Mouse (Mus musculus) B cell, adult 2 months (primary cell): ENCODE results near the gene Pde4c.

ENCODE experiments used
- DNase-seq, 2 experiments: peaks; one replicate each; pipeline ENCODE4 v3.0.0; 2022

Pde4c gene

GRCm38 (mm10) chr8:70725792-70726447, 2.4 kb downstream of the Pde4c start:
- no peak for DNase-seq

DNA sequence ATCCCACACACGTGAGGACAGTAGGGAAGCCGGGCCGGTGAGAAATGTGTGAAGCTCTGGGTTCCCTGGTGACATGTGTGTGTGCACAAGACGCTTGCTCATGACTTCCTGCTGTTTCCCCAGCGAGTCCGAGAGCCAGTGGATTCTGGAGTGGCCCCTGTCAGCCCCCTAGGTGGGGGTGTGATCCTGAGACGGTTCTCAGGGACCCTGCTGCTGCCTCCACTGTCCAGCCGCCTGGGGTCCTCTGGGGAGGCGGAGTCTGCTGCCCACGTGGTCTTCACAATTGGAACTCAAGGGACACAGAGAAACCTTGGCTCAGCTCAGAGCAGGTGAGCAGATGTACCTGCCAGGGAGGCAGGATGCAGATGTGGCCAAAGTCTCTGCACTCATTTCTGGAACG, 3.2 kb downstream of the Pde4c start:
- DNase-seq: no peak

DNA sequence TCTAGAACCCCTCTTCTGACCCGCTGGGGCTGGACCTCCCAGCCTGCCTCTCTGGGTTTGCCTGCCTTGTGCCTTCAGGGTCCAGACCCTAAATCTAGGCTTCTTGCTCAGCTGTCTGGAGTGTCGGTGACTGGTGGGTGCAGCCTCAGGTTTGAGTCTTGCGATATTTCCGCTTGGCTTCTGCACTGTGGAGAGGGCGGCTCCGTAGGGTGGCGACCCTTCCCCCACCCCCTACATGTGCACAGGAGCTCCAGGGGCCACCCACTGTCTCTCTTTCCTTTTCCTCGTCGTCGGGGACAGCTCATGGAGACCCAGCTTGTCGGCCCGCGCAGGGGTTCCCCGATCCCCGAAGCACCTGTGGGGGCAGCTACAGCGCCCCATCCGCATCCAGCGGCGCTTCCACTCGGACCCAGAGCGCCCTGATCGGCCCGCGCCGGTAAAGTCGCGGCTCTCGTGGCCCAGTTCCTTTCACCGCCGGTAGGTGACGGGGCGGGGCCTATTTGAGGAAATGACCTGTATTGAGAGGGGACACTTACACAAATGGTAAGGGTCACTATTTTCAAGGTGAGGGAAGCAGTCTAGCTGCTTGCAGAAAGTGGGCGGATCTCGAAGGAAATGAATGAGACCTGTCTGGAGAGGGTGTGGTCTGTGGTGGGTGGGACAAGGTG, 6.4 kb downstream of the Pde4c start:
- DNase-seq: peak; percentile 83

GRCm38 (mm10) chr8:70730956-70731355, 7.4 kb downstream of the Pde4c start:
- DNase-seq: peak; percentile 54 to 65

GRCm38 (mm10) chr8:70737705-70738104, 14.2 kb downstream of the Pde4c start:
- no peak for DNase-seq

DNA sequence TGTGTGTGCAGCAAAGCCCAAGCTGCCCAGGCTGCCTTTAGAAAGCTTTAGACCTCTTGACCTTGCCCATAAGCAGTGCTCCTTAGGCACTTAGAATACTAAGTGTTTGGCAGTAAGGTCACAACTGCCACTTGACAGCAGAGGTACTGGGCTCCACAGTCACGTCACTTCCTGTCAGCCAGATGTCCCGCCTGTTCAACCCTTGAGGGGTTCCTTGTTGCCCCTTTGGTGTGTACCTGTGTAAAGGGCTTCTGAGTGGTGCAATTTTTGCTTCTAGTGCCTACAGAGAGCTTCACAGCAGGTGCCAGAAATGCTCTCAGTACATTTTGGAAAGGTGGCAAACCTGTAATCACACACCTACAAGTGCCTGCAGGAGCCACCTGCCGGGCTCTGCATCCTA, 14.7 kb downstream of the Pde4c start:
- DNase-seq: no peak

DNA sequence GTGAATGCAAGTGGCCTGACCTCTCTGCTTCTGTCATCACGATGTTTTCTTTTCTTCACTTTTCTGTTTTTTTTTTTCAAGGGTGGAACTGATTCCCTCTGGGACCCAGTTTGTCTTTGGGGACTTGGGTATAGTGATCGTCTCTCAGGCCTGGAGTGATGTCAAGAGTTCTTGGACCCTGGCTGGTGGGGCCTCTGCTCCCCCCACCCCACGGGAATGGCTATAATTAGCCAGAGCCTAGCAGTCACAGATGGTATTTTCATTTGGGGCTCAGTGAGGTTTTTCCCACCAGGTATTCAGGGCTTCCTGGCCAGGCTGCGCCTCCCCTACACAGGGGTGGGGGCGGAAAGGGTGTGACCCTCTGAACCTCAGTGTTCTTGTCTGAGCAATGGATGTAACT, 18.1 kb downstream of the Pde4c start:
- DNase-seq: no peak

GRCm38 (mm10) chr8:70742176-70742575, 18.7 kb downstream of the Pde4c start:
- DNase-seq: no peak

- DNase-seq: peak; percentile 48 to 57
These were observed 19.6 kb downstream of the Pde4c start for GRCm38 (mm10) chr8:70742981-70743655.

DNA sequence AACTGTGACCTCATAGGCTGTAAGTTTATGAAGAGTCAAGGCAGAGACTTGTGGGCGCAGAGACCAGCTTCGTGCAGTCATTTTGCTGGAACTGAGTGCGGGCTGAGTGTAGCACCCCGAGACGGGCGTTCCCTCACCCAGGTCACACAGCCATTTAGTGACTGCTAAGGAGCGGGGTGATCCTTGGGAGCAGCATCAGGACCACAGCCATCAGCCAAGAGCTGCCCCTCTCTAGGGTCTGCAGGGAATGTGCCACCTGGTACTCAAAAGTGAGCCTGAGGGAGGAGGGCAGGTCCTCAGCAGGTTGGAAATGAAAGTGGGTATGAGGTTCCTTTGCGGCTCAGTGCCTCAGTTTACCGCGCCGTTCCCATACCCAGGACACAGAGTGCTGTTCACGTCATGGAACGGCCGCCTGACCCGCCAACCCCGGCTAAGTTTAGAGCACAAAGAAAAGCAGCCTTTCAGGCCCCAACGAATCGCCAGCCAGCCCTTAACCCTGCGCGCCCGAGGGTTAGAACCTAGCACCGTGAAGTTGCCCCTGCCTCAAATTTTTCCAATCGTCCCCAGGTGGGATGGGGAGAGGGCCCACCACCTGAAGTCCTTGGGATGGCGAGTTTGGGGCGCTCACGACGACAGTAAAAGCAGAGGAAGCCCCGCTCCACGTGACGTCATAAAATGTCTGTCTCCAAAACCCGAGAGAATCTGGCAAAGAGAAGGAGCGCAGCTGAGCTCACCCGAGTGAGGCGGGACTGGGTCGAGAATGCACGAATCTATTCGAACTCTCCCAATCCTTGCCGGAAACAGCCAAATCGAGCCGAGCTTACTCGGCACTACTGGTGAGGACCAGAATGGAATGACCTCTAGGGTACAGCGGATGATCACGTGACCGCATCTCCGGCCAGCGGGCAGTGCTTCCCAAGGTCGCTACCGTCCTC, 20.4 kb downstream of the Pde4c start:
- DNase-seq: peak; percentile 54 to 61

DNA sequence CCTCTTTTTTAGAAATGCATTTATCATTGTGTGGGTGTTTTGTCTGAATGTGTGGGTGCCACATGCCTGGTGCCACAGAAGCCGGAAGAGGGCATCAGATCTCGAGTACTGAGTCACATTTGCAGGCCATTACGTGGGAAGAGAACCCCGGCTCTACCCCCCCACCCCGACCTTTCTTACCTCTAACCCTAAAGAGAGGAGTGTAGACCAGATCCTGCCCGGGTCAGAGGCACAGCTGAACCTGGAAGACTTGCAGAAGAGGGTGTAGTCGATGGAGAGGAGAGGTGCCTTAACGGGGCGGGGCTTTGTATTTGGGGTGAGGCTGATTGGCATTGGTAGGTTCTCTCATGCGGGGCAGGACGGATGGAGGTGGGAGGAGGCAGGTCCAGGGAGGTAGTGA, 21.3 kb downstream of the Pde4c start:
- peak; percentile 53 to 56 for DNase-seq

DNA sequence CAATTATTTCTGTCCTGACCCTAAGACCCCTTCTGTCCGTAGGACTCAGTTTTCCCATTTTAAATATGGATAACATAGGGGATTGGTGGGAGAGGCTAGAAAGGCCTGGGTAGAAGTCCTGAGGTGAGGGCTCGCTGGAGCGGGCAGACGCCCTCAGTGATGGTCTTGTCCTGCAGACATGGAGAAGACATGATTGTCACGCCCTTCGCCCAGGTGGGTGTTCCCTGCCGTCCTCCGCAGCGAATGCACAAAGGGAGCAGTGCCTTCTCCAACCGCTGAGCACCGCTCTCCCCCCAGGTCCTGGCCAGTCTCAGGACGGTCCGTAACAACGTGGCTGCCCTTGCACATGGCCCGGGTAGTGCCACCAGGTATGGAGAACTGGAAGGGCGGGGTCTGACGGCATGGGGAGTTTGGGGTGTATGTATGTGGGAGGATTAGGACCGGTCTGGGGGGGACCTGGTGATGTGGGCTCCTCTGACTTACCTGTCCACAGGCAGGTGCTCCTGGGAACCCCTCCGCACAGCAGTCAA, 22.2 kb downstream of the Pde4c start:
- DNase-seq: no peak

GRCm38 (mm10) chr8:70746676-70747075, 23.2 kb downstream of the Pde4c start:
- no peak for DNase-seq

GRCm38 (mm10) chr8:70747211-70747890, 23.8 kb downstream of the Pde4c start:
- DNase-seq: no peak

DNA sequence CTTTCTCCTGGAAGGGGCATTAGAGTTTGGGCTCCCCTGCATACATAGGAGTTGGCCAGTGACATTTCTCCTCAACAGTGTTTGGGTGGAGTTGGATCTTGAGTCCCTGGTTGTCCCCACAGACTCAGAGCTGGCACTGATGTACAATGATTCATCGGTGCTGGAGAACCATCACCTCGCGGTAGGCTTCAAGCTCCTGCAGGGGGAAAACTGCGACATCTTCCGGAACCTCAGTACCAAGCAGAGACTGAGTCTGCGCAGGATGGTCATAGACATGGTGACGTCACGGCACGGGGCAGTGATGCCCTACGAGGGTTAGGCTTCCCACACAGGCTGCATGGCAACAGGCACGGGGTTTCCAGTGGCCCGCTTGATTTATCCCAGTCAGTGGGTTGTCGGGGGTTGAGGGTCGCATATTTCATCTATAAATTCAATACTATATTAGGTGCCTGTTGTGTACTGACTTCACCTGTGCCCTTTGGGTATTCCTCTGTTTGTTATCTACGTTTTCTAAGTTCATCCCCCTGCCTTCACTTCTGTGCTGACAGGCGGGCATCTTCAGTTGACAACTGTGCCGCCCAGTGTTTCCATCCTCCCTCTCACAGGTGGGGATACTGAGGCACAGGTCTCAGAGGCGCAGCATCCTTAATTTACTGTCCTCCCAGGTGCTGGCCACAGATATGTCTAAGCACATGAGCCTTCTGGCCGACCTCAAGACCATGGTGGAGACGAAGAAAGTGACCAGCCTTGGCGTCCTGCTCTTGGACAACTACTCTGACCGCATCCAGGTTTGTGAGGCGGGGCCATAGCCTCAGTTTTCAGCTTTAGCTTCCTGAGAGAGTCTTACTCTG, 25.0 kb downstream of the Pde4c start:
- no peak for DNase-seq

GRCm38 (mm10) chr8:70749097-70749674, 25.7 kb downstream of the Pde4c start:
- no peak for DNase-seq

DNA sequence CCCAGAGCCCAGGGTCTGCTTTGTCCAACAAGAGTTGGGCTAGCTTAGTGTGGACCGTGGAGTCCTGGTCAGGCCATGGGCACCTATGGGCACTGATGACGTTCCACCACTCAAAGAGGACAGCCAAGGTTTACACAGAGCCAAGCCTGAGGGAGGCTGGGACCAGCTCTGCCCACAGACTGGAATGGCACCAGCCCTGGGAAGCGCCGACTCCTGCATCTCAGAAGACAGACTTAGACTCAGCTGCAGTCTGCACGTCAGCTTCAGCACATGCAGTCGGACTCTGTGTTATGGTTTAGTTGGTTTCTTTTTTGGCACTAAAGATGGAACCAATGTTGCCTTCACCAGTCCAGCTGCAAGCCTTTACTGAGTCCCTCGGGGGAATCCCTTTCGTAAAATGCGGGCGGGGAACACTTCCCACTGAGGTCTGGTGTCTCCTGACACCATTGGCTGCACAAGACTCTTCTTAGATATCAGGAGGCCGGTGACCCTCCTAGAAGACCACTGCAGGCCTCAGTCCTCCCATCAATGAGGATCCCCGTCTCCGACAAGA, 26.7 kb downstream of the Pde4c start:
- no peak for DNase-seq

DNA sequence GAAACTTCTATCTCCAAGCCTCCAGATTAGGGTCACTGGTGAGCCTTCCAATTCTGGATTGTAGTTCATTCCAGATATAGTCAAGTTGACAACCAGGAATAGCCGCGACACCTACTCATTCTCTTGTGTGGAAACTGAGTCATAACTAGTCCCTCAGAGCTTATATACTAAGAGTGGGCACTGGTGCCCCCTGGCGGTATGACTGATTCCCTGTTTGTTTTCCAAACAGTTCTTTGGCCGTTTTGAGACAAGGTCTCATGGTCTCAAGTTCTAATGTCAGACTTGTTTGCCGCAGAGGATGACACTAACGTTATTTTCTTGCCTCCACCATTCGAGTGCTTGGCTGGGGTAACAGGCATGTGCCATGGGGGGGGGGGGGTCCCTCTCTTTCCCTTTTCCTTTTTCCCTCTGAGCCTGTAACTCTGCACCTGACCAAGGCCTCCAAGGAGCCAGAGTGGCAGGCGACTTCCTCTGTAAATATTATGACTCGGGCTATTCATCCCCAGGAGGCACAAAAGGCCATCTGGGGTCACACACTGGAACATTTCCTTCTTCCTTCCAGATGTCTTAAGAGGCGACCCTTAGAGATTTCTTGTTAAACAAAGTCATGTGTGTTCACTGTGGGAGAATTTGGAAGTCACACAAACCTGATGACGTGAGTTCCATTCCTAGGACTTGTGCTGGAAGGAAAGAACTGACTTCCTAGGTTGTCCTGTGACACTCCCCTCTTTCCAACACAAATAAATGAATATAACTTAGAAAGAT, 28.7 kb downstream of the Pde4c start:
- peak; percentile 85 to 88 for DNase-seq

DNA sequence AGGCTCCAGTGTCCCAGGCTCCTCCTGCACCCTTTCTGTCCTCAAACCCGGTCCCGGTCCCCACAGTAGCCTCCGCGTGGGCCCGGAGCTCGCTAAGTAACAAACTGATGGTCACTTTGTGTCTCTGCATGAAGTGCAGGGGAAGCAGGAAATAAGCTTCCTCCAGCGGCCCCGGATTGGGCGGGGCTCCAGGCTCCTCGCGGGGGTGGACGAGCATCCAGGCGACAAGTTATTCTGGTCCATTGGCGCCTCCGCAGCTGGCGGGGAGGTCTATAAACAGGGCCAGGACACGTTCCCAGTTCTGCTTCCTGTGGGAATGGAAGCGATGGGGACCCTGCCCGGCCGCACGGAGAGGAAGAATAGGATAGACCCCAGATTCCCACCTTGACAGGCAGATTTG, 29.6 kb downstream of the Pde4c start:
- DNase-seq: peak; percentile 79 to 81
